In genomic region chr4:130360238-130360590, GRCm38 (mm10) we compare ENCODE assay signal across 8 mouse cellular contexts. TPM values are rescaled to one million over a fixed set of nuclear protein-coding genes. Genes with fewer than 3 reads are reported as not detected.
DNase-seq lines count a peak whose midpoint lies in the region; ATAC-seq and TF ChIP-seq lines count a peak whose summit lies in the region.

No protein-coding gene starts in this region.

- H3K4me3 ChIP-seq in lung, embryonic 14.5 days (ENCODE audit: low read depth, low read length): peak overlapping the region; percentile 74
- peak overlapping the region; percentile 98 for H3K4me3 ChIP-seq in embryonic facial prominence, embryonic 13.5 days
- H3K4me3 ChIP-seq in intestine, embryonic 15.5 days (replicated peaks): peak overlapping the region; percentile 90
- peak overlapping the region; percentile 74 for H3K4me3 ChIP-seq in neural tube, embryonic 13.5 days

- peak overlapping the region; percentile 72 for H3K4me2 ChIP-seq in lung, embryonic 14.5 days
- peak overlapping the region; percentile 82 for H3K4me2 ChIP-seq in embryonic facial prominence, embryonic 13.5 days
- peak overlapping the region; percentile 61 for H3K4me2 ChIP-seq in intestine, embryonic 15.5 days (replicated peaks)
- peak overlapping the region; percentile 77 for H3K4me2 ChIP-seq in neural tube, embryonic 13.5 days

- peaks cover 4% of the 10 kb centered on the region; the same call in 1 of the 2 replicates for H3K4me1 ChIP-seq in lung, embryonic 14.5 days (ENCODE audit: insufficient read depth)
- peaks cover 25% of the 10 kb centered on the region for H3K4me1 ChIP-seq in embryonic facial prominence, embryonic 13.5 days
- H3K4me1 ChIP-seq in intestine, embryonic 15.5 days (replicated peaks): peaks cover 19% of the 10 kb centered on the region
- H3K4me1 ChIP-seq in neural tube, embryonic 13.5 days (replicated peaks): peaks cover 29% of the 10 kb centered on the region

- no peak for ATAC-seq in lung, embryonic 14.5 days (ENCODE audit: insufficient read depth)
- no peak for ATAC-seq in embryonic facial prominence, embryonic 13.5 days (ENCODE audit: insufficient number of reproducible peaks, insufficient read depth, low FRiP score, low TSS enrichment, low read depth)
- peak; percentile 65; the same call in 1 of the 2 replicates for ATAC-seq in intestine, embryonic 15.5 days
- ATAC-seq in neural tube, embryonic 13.5 days (ENCODE audit: low read depth): peak; percentile 17; the same call in 1 of the 2 replicates
- ATAC-seq in megakaryocyte progenitor cell, adult 5-6 weeks (replicated peaks; ENCODE audit: poor library complexity): no peak

- no peak for TF ChIP-seq CTCF in lung, embryonic 14.5 days (IDR thresholded peaks at IDR 0.05; ENCODE audit: low read depth)

- H3K9me3 ChIP-seq in lung, embryonic 14.5 days (ENCODE audit: low read depth, low read length): no peaks in the 10 kb centered on the region
- no peaks in the 10 kb centered on the region for H3K9me3 ChIP-seq in embryonic facial prominence, embryonic 13.5 days
- H3K9me3 ChIP-seq in intestine, embryonic 15.5 days: no peaks in the 10 kb centered on the region
- no peaks in the 10 kb centered on the region for H3K9me3 ChIP-seq in neural tube, embryonic 13.5 days

- WGBS in lung, embryonic 14.5 days: under 1% methylated on average over 19 of the region's 19 CpGs
- under 1% methylated on average over 19 of the region's 19 CpGs for WGBS in embryonic facial prominence, embryonic 13.5 days
- under 1% methylated on average over 19 of the region's 19 CpGs for WGBS in intestine, embryonic 15.5 days
- WGBS in neural tube, embryonic 13.5 days: under 1% methylated on average over 19 of the region's 19 CpGs

- H3K27ac ChIP-seq in lung, embryonic 14.5 days (ENCODE audit: low read depth): peak overlapping the region; percentile 68
- peak overlapping the region; percentile 81 for H3K27ac ChIP-seq in embryonic facial prominence, embryonic 13.5 days
- H3K27ac ChIP-seq in intestine, embryonic 15.5 days: peak overlapping the region; percentile 71
- peak overlapping the region; percentile 82 for H3K27ac ChIP-seq in neural tube, embryonic 13.5 days (replicated peaks)

- no peak for DNase-seq in lung, embryonic 14.5 days
- no peak for DNase-seq in lung, postnatal 4 days
- no peak for DNase-seq in urinary bladder, postnatal 36 days (ENCODE audit: low spot score in 2 of 2)
- no peak for DNase-seq in right cerebral cortex, postnatal 36 days (ENCODE audit: low spot score in 2 of 2)

- peaks cover 32% of the 10 kb centered on the region for H3K36me3 ChIP-seq in lung, embryonic 14.5 days (ENCODE audit: insufficient read depth)
- H3K36me3 ChIP-seq in embryonic facial prominence, embryonic 13.5 days: peaks cover 43% of the 10 kb centered on the region
- peaks cover 19% of the 10 kb centered on the region for H3K36me3 ChIP-seq in intestine, embryonic 15.5 days
- peaks cover 38% of the 10 kb centered on the region for H3K36me3 ChIP-seq in neural tube, embryonic 13.5 days

- peak overlapping the region; percentile 82 for H3K9ac ChIP-seq in lung, embryonic 14.5 days
- H3K9ac ChIP-seq in embryonic facial prominence, embryonic 13.5 days: peak overlapping the region; percentile 94
- peak overlapping the region; percentile 97 for H3K9ac ChIP-seq in intestine, embryonic 15.5 days
- H3K9ac ChIP-seq in neural tube, embryonic 13.5 days: peak overlapping the region; percentile 85

- H3K27me3 ChIP-seq in lung, embryonic 14.5 days (ENCODE audit: insufficient read depth, low read length): no peaks in the 10 kb centered on the region
- no peaks in the 10 kb centered on the region for H3K27me3 ChIP-seq in embryonic facial prominence, embryonic 13.5 days
- no peaks in the 10 kb centered on the region for H3K27me3 ChIP-seq in intestine, embryonic 15.5 days (replicated peaks)
- no peaks in the 10 kb centered on the region for H3K27me3 ChIP-seq in neural tube, embryonic 13.5 days

RNA-seq across cellular contexts. Expression of gene Snrnp40, which starts 0.3 kb away (rescaled TPM):
- polyA plus RNA-seq in lung, embryonic 14.5 days (2014; fragmentation: Nextera tagmentation; extraction: Ambion mirVana): 186 and 199 TPM in 2 replicates
- polyA plus RNA-seq in embryonic facial prominence, embryonic 13.5 days (2015; fragmentation: Nextera tagmentation; extraction: Ambion mirVana): 152 and 176 TPM in 2 replicates
- polyA plus RNA-seq in intestine, embryonic 15.5 days (2015; fragmentation: Nextera tagmentation; extraction: Ambion mirVana): 132 and 139 TPM in 2 replicates
- polyA plus RNA-seq in neural tube, embryonic 13.5 days (2015; fragmentation: Nextera tagmentation; extraction: Ambion mirVana): 107 and 112 TPM in 2 replicates
- 65.9 and 66.0 TPM in 2 replicates for total RNA-seq in megakaryocyte progenitor cell, adult 5-6 weeks (2015)
- total RNA-seq in megakaryocyte progenitor cell, adult 5-6 weeks (2017): 89.7 and 90.8 TPM in 2 replicates

RNA-seq across cellular contexts. Expression of gene Zcchc17, which starts 0.5 kb away (rescaled TPM):
- 70.6 and 76.8 TPM in 2 replicates for polyA plus RNA-seq in lung, embryonic 14.5 days (2014; fragmentation: Nextera tagmentation; extraction: Ambion mirVana)
- polyA plus RNA-seq in embryonic facial prominence, embryonic 13.5 days (2015; fragmentation: Nextera tagmentation; extraction: Ambion mirVana): 82.4 and 92.5 TPM in 2 replicates
- 60.8 and 66.4 TPM in 2 replicates for polyA plus RNA-seq in intestine, embryonic 15.5 days (2015; fragmentation: Nextera tagmentation; extraction: Ambion mirVana)
- polyA plus RNA-seq in neural tube, embryonic 13.5 days (2015; fragmentation: Nextera tagmentation; extraction: Ambion mirVana): 90.3 and 94.1 TPM in 2 replicates
- total RNA-seq in megakaryocyte progenitor cell, adult 5-6 weeks (2015): 16.0 and 21.9 TPM in 2 replicates
- 81.3 and 132 TPM in 2 replicates for total RNA-seq in megakaryocyte progenitor cell, adult 5-6 weeks (2017)

RNA-seq across cellular contexts. Expression of gene Gm10570, which starts 51.7 kb away (rescaled TPM):
- not detected in 2 replicates for polyA plus RNA-seq in lung, embryonic 14.5 days (2014; fragmentation: Nextera tagmentation; extraction: Ambion mirVana)
- not detected in 2 replicates for polyA plus RNA-seq in embryonic facial prominence, embryonic 13.5 days (2015; fragmentation: Nextera tagmentation; extraction: Ambion mirVana)
- polyA plus RNA-seq in intestine, embryonic 15.5 days (2015; fragmentation: Nextera tagmentation; extraction: Ambion mirVana): not detected in 2 replicates
- 0.71 TPM in 1 of 2 replicates, not detected in the other for polyA plus RNA-seq in neural tube, embryonic 13.5 days (2015; fragmentation: Nextera tagmentation; extraction: Ambion mirVana)
- not detected in 2 replicates for total RNA-seq in megakaryocyte progenitor cell, adult 5-6 weeks (2015)
- not detected in 2 replicates for total RNA-seq in megakaryocyte progenitor cell, adult 5-6 weeks (2017)

RNA-seq across cellular contexts. Expression of gene Fabp3, which starts 51.8 kb away (rescaled TPM):
- 4.7 and 28.1 TPM in 2 replicates for polyA plus RNA-seq in lung, embryonic 14.5 days (2014; fragmentation: Nextera tagmentation; extraction: Ambion mirVana)
- polyA plus RNA-seq in embryonic facial prominence, embryonic 13.5 days (2015; fragmentation: Nextera tagmentation; extraction: Ambion mirVana): 12.9 and 14.8 TPM in 2 replicates
- polyA plus RNA-seq in intestine, embryonic 15.5 days (2015; fragmentation: Nextera tagmentation; extraction: Ambion mirVana): 5.4 and 6.1 TPM in 2 replicates
- 136 and 150 TPM in 2 replicates for polyA plus RNA-seq in neural tube, embryonic 13.5 days (2015; fragmentation: Nextera tagmentation; extraction: Ambion mirVana)
- total RNA-seq in megakaryocyte progenitor cell, adult 5-6 weeks (2015): not detected in 2 replicates
- not detected in 2 replicates for total RNA-seq in megakaryocyte progenitor cell, adult 5-6 weeks (2017)

Comparison
In these comparisons a context has a peak if more than half of its experiments do, and no peak if none do; other contexts are left out.
1. ATAC-seq: peak in intestine, embryonic 15.5 days (single experiment) and neural tube, embryonic 13.5 days (single experiment); none in lung, embryonic 14.5 days (single experiment), embryonic facial prominence, embryonic 13.5 days (single experiment) and megakaryocyte progenitor cell, adult 5-6 weeks (single experiment).
2. Peak in every context shown above with its lines, with median percentiles within 50 percentile points of each other: H3K27ac ChIP-seq, H3K4me2 ChIP-seq, H3K4me3 ChIP-seq and H3K9ac ChIP-seq.